Mouse (Mus musculus) heart, adult 2 months (tissue): ENCODE measurements around the gene Stag1.

ENCODE experiments used
- CTCF ChIP-seq: fragments of 200-600 bp; IDR thresholded peaks from 2 replicates; pipeline ENCODE4 v1.8.1; 2022; ENCODE audit warnings: antibody characterized with exemption, mild to moderate bottlenecking, moderate library complexity
- EP300 ChIP-seq: fragments of 200-500 bp; IDR thresholded peaks from 2 replicates; pipeline ENCODE4 v1.6.1; 2011; ENCODE audit warnings: low read depth, low read length, control low read depth; ENCODE audit not compliant: insufficient read depth
- POLR2A ChIP-seq: fragments of 200-500 bp; IDR thresholded peaks from 2 replicates; pipeline ENCODE4 v1.6.1; 2011; ENCODE audit warnings: mild to moderate bottlenecking, low read depth, low read length, control low read depth; ENCODE audit not compliant: insufficient read depth

DNA sequence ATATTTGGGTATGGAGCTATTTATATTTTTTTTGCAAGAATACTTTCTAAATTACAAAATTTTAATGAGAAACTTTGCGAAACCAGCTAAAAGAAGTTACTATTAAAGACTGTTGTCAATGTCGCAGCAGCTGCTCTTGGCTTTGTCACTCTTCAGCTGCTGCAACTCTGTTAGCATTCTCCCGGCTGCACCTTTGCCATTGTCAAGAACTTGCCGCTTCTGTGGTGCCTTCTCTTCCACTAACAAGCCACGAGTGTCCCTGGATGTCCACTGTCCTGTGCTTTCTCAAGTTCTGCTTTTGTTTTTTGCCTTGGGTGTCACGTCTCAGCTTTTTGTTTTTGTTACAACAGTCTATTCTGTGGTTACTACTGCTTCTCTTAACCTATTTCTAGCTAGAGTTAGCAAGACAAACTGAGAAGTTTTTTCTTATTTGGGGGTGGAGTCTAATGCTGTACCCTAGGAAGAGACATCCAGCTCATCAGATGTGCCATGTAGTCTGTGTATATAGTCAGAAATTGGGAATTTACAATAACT is 136.4 kb downstream of the Stag1 start:
- TF ChIP-seq CTCF (no peak), POLR2A (no peak), EP300 (no peak)
